Mouse (Mus musculus) thymus, postnatal 25 days (tissue): ENCODE measurements around the gene Oprm1.

Experiments used
- DNase-seq: peaks from one replicate; pipeline ENCODE4 v3.0.0; 2022

The Oprm1 gene

GRCm38 (mm10) chr10:7049901-7050300 lies 291.6 kb downstream of the Oprm1 start:
- no peak for DNase-seq

GRCm38 (mm10) chr10:7052315-7053017 lies 294.2 kb downstream of the Oprm1 start, which contains the start of gene Ipcef1:
Ipcef1 (minus strand) TSS chr10:7052478.
- no peak for DNase-seq

- DNase-seq = no peak
These were observed 296.4 kb downstream of the Oprm1 start for GRCm38 (mm10) chr10:7054560-7055205.

- no peak for DNase-seq
These were observed 299.2 kb downstream of the Oprm1 start for GRCm38 (mm10) chr10:7057546-7057945.

GRCm38 (mm10) chr10:7060326-7060725 lies 302.0 kb downstream of the Oprm1 start:
- no peak for DNase-seq

- no peak for DNase-seq
These were observed 304.7 kb downstream of the Oprm1 start for GRCm38 (mm10) chr10:7062993-7063392.

GRCm38 (mm10) chr10:7063752-7064457 lies 305.6 kb downstream of the Oprm1 start:
- DNase-seq = no peak

- DNase-seq = peak; percentile 10
These were observed 310.3 kb downstream of the Oprm1 start for GRCm38 (mm10) chr10:7068608-7069007.

GRCm38 (mm10) chr10:7069090-7069489 lies 310.8 kb downstream of the Oprm1 start:
- no peak for DNase-seq

GRCm38 (mm10) chr10:7070100-7070835 lies 312.0 kb downstream of the Oprm1 start:
- no peak for DNase-seq

- DNase-seq = no peak
These were observed 312.6 kb downstream of the Oprm1 start for GRCm38 (mm10) chr10:7070924-7071323.

- no peak for DNase-seq
These were observed 315.9 kb downstream of the Oprm1 start for GRCm38 (mm10) chr10:7074231-7074630.

GRCm38 (mm10) chr10:7075661-7076060 lies 317.4 kb downstream of the Oprm1 start:
- no peak for DNase-seq

- peak; percentile 52 for DNase-seq
These were observed 317.9 kb downstream of the Oprm1 start for GRCm38 (mm10) chr10:7076201-7076600.

GRCm38 (mm10) chr10:7076662-7077211 lies 318.4 kb downstream of the Oprm1 start:
- no peak for DNase-seq

GRCm38 (mm10) chr10:7077389-7077808 lies 319.1 kb downstream of the Oprm1 start:
- no peak for DNase-seq

GRCm38 (mm10) chr10:7077971-7078370 lies 319.7 kb downstream of the Oprm1 start:
- no peak for DNase-seq
